Mouse (Mus musculus) ES-Bruce4 (cell line): ENCODE data around the gene Lpgat1.

Experiments used
- CTCF ChIP-seq: IDR thresholded peaks from one replicate; pipeline ENCODE4 v1.8.1; 2011; ENCODE audit warnings: low read depth, low read length
- EP300 ChIP-seq: IDR thresholded peaks from 2 replicates; pipeline ENCODE4 v1.6.1; 2011; ENCODE audit warnings: low read depth, low read length; ENCODE audit not compliant: insufficient read depth

GRCm38 (mm10) chr1:191718522-191719281 is 1.1 kb downstream of the Lpgat1 start:
- TF ChIP-seq CTCF, result no peak
- TF ChIP-seq EP300, result no peak
